Mouse (Mus musculus) lung, postnatal 10 days (tissue): ENCODE results near the gene Tmem42.

Experiments used
- DNase-seq: peaks from one replicate; pipeline ENCODE4 v3.0.0; 2021

Gene Tmem42

GRCm38 (mm10) chr9:123020995-123021631 is at the start of gene Tmem42:
Gene Tmem42, plus strand, starts transcription at chr9:123021326.
- DNase-seq: peak; percentile 90

GRCm38 (mm10) chr9:122998406-122999192 is 22.5 kb upstream of the Tmem42 start:
- no peak for DNase-seq

DNA sequence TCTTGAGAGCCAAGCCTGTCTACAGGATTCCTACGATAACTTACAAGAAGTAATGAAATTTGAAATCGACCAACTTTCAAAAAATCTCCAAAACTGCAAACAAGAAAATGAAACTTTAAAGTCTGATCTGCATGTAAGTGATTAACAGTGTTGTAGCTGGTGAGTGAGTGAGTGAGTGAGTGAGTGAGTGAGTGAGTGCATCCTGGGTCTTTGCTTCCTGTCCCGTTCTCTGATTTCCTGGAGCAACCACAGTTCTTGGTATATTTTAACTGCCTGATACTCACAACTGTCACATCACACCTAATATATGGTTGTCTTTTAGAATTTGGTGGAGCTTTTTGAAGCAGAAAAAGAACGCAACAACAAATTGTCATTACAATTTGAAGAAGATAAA is 21.9 kb upstream of the Tmem42 start:
- no peak for DNase-seq

DNA sequence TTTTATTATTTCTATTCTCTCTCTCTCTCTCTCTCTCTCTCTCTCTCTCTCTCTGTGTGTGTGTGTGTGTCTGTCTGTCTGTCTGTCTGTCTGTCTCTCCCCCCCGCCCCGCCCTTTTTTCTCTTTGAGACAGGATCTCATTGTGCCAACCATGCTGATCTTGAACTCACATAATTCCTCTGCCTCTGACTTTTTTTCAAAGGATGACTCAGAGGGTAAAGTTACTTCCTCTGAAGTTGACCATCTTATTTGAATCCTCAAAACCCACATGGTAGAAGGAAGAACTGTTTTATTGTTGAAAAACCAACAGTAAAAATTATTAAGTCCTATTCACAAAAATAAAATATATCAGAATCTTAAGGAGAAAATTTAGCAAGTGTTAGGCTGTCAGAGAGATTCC is 16.4 kb upstream of the Tmem42 start:
- DNase-seq: no peak

DNA sequence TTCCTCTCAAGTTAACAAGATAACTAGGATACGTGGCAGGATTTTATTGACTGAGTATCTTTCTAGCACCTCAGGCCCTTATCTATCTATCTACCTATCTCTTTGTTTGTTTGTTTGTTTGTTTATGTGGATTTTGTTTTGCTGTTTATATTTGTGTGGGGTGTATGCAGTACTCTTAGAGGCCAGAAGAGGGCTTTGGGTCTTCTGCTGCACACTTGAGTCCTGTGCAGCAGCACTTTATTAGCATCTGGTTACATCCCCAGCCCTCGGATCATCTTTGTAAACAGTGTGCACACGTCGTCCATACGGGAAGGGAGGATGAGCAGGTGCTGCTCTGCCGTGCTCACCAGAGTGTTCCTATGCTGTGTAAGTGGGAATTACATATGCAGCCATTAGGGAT is 15.1 kb upstream of the Tmem42 start:
- DNase-seq: peak; percentile 3

- DNase-seq: no peak
Observed at GRCm38 (mm10) chr9:123021636-123022379, 682 bp downstream of the Tmem42 start.

DNA sequence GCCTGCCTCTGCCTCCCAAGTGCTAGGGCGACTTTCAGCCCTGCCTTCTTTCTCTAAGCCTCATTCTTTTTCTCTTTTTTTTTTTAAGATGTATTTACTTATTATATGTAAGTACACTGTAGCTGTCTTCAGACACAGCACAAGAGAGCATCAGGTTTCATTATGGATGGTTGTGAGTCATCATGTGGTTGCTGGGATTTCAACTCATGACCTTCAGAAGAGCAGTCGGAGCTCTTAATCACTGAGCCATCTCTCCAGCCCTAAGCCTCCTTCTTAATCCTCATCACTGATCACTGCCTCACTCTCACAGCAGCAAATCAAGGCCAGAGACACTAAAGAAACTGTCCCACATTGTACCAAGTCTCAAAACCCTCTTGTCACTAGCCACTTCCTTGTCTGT is 3.1 kb downstream of the Tmem42 start:
- DNase-seq: no peak

DNA sequence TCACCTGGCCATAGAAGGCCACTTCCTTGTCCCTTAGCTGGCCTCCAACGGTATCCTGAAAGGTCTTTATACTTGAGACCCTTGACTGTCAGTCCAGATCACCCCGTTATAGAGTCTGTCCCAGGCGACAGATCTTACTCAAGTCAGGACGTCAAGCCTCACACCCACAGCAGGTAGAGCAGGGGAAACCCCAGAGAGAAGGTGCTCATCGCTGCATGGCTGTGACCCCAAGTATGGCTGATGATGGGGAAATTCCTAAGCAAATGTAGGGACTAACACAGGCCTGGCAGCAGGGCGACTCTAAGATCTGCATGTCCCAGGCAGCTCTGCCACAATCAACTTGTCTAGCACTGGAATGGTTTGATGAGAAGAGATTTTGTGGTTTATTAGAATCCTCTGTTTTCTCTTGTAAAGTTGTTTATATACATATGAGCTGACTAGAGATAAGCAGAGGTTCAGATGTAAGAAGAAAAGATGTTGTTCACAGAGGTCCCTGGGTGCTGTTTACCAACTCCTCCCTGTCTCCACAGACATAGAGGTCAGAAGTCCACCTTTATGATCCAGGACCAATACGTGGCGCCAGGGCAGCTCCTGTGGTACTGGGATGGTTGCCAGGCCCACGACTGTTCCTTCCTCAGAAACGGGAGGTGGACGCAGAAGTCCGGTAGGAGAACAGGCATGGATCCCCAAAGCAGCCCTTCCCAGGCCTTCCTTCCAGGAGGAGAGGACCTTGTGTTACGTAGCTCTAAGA is 10.5 kb downstream of the Tmem42 start:
- DNase-seq: no peak

- no peak for DNase-seq
Observed at GRCm38 (mm10) chr9:123034426-123034825, 13.3 kb downstream of the Tmem42 start, which contains the start of gene Tgm4. Gene Tgm4, plus strand, starts transcription at chr9:123034726.

GRCm38 (mm10) chr9:123047665-123048064 is 26.5 kb downstream of the Tmem42 start:
- DNase-seq: no peak

DNA sequence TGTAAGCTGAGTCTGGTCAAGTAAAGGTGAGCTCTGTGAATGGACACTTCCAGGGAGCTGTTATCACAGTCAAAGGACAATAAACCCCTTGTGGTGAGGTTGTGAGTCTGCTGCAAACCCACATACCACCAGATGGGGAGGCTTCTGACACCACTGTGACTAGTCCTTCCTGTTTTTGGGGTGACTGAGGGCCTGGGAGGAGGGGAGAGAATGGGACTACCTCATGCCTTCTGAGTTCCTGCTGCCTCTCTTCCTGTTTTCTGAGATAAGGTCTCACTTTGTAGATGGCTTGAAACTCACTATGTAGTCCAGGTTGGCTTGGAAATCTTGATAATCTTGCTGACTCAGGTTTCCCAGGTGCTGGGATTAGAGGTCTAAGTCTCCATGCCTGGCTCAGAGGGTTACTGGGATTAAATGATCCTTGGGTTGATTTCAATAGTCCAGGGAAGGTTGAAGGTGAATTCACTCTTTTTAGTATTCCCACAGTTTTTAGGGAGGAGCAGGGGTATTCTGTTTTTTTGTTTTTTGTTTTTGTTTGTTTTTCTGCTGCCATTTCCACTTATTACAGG is 37.7 kb downstream of the Tmem42 start:
- DNase-seq: peak; percentile 7

DNA sequence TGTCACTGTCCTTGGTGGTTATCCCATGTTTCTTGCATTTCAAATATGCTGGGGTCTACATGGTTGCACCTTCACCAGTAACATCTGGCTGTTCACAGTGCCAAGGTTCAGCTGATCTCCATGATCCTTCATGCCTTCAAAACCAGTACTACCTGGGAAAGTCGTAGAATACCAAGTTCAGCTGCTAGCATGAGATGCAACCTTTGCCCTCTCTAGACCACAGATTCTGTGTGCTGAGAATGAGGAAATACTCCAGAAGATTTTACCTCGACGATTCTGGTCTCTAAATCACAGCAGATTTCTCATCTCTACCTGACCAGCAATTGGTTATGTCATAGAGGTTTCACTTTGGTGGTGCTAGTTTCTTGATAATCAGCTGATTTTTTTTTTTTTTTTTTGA is 39.0 kb downstream of the Tmem42 start:
- DNase-seq: no peak
